Mouse (Mus musculus): ENCODE measurements at regions not wholly inside any gene's neighbourhood (a gene's known extent, or its start where the extent isn't known, plus 50 kb on each side); places are given as distances from the start of the nearest gene placed in this dataset.
A peak's percentile ranks its signal among the peaks of the same experiment; 100 is the strongest.

DNA sequence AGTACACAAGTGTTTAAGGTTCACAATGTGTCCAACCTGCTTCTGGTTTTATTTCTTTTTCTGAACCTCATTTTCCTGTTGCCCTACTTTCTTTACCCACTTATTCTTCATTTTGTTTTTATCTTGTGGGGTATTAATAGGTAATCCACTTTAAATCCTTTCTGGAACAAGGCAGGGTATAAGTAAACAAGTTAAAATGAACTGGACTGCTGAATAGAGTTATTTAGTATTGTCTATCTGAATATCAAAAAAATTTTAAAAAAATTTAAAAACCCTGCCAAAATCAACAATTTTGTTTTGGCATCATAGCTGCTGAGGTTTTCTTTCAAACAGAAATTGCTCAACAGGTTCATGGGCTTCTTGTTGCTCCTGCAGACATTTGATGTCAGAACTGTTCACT, 170.7 kb upstream of the Cited2 start:
- no peaks in the 10 kb centered on the region for H3K36me3 ChIP-seq (ENCODE audit: control insufficient read depth, insufficient read depth, low read length)
- no peaks in the 10 kb centered on the region for H3K27me3 ChIP-seq (replicated peaks; ENCODE audit: control insufficient read depth, insufficient read depth, low read length)
- H3K9ac ChIP-seq (ENCODE audit: low read depth, low read length) = no peak overlapping the region
- H3K27ac ChIP-seq (ENCODE audit: low read depth, low read length) = no peak overlapping the region
- no peaks in the 10 kb centered on the region for H3K9me3 ChIP-seq (ENCODE audit: control insufficient read depth, low read length)
- ATAC-seq = no peak
- H3K4me2 ChIP-seq (ENCODE audit: low read length) = no peak overlapping the region
- H3K4me3 ChIP-seq (ENCODE audit: low read length) = no peak overlapping the region
- no peaks in the 10 kb centered on the region for H3K4me1 ChIP-seq (ENCODE audit: control insufficient read depth, insufficient read depth, low read depth, low read length)

DNA sequence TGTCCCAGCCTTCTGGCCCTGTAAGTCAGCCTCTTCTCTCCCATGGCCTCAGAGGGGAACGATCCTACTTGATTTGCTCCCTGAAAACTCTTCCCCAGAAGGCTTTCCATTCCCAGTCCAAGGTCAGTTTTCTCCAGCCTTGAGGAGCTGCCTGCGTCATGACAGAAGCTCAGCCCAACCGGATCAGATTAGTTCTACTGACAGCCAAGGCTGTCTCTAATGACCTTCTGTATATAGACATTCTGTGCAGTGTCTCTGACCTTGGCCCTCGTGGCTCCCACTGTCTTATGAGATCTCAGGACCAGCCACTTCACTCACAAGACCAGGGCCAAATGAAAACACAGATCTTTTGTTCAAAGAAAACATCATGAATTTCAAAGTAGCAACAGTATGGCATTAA, 166.6 kb upstream of the Cited2 start:
- Histone ChIP-seq H3K4me3 (ENCODE audit: low read length) (no peak overlapping the region), H3K9me3 (ENCODE audit: control insufficient read depth, low read length) (no peaks in the 10 kb centered on the region), H3K27me3 (replicated peaks; ENCODE audit: control insufficient read depth, insufficient read depth, low read length) (no peaks in the 10 kb centered on the region), H3K27ac (ENCODE audit: low read depth, low read length) (no peak overlapping the region), H3K36me3 (ENCODE audit: control insufficient read depth, insufficient read depth, low read length) (no peaks in the 10 kb centered on the region), H3K4me2 (ENCODE audit: low read length) (no peak overlapping the region), H3K4me1 (ENCODE audit: control insufficient read depth, insufficient read depth, low read depth, low read length) (no peaks in the 10 kb centered on the region; the same call in 1 of the 2 replicates), H3K9ac (ENCODE audit: low read depth, low read length) (no peak overlapping the region)
- ATAC-seq = peak; percentile 37; the same call in 1 of the 2 replicates
- WGBS = 71% methylated on average over 4 of the region's 4 CpGs

DNA sequence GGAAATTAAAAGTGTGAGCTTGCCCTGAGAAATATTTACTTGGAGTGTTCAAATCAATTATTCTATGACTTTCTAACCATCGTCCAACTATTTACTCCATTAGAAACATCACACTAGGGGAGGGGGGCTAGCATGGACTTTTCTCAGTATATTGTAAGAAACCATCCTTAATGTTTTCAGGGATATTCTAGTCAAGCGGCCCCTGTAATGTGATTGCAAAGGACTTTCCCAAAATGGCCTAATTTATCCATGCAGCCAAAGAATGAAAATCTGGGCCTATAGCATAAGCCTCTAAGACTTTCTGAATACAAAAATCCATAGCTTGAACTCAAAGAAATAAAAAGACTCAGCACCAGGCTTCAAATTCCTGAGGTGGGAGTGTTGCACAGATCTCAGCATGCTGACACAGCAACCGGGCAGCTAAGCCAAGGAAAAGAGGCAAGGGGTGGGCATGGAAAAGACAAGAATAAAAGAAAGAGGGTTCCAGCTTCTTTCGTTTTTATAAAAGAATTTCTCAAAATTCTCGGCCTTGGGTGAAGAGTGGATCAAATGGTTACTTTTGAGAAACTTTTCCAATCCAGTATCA, 163.6 kb upstream of the Cited2 start:
- no peak for ATAC-seq
- H3K36me3 ChIP-seq (ENCODE audit: control insufficient read depth, insufficient read depth, low read length) = no peaks in the 10 kb centered on the region
- no peak overlapping the region for H3K9ac ChIP-seq (ENCODE audit: low read depth, low read length)
- H3K9me3 ChIP-seq (ENCODE audit: control insufficient read depth, low read length) = no peaks in the 10 kb centered on the region
- no peaks in the 10 kb centered on the region for H3K27me3 ChIP-seq (replicated peaks; ENCODE audit: control insufficient read depth, insufficient read depth, low read length)
- WGBS = 47% methylated on average over 5 of the region's 5 CpGs
- H3K4me1 ChIP-seq (ENCODE audit: control insufficient read depth, insufficient read depth, low read depth, low read length) = no peaks in the 10 kb centered on the region; the same call in 1 of the 2 replicates
- H3K4me2 ChIP-seq (ENCODE audit: low read length) = no peak overlapping the region
- H3K27ac ChIP-seq (ENCODE audit: low read depth, low read length) = no peak overlapping the region
- H3K4me3 ChIP-seq (ENCODE audit: low read length) = no peak overlapping the region

DNA sequence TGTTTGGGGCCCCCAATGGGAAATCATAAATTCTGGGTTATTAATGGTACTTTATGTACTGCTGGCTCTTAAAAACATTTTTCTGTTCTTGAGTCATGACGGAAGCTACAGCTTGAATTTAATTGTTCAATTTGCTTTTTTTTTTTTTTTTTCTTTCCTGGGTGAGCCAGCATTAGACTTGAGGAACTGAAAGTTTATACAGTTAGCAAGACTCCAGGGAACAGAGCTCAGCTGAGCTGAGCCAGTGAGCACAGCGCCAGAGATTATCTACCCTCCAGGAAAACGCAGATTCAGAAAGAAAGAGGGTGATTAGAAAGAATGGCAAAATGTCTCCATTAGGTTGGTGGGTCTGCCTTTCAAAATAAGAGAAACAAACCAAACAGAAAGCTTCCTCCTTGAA, 163.0 kb upstream of the Cited2 start:
- H3K4me3 ChIP-seq (ENCODE audit: low read length) = no peak overlapping the region
- H3K27ac ChIP-seq (ENCODE audit: low read depth, low read length) = no peak overlapping the region
- H3K9me3 ChIP-seq (ENCODE audit: control insufficient read depth, low read length) = no peaks in the 10 kb centered on the region
- no peak overlapping the region for H3K4me2 ChIP-seq (ENCODE audit: low read length)
- ATAC-seq = no peak
- no peaks in the 10 kb centered on the region for H3K27me3 ChIP-seq (replicated peaks; ENCODE audit: control insufficient read depth, insufficient read depth, low read length)
- 32% methylated on average over 3 of the region's 3 CpGs for WGBS
- H3K4me1 ChIP-seq (ENCODE audit: control insufficient read depth, insufficient read depth, low read depth, low read length) = no peaks in the 10 kb centered on the region; the same call in 1 of the 2 replicates
- H3K9ac ChIP-seq (ENCODE audit: low read depth, low read length) = no peak overlapping the region
- H3K36me3 ChIP-seq (ENCODE audit: control insufficient read depth, insufficient read depth, low read length) = no peaks in the 10 kb centered on the region

DNA sequence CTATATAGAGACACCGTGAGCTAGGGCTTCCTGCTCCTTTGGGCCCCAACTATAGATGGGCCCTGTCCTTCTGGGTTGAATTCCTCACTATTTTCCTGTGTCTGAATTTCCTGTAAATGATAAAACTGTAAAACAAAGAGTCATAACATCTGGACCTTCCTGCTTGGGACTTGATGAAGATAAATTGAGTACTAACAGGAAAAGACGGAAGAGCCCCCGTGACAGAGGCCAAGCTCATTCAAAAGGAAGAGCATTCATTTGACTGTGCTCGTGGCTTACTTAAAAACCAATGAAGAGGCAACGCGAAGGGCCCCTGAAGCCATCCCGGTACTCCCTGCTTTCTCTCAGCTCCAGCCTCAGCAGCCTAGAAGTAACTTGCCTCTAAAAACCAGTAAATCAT, 161.6 kb upstream of the Cited2 start:
- 66% methylated on average over 7 of the region's 7 CpGs for WGBS
- Histone ChIP-seq H3K9me3 (ENCODE audit: control insufficient read depth, low read length) (no peaks in the 10 kb centered on the region), H3K4me3 (ENCODE audit: low read length) (no peak overlapping the region), H3K27ac (ENCODE audit: low read depth, low read length) (no peak overlapping the region), H3K36me3 (ENCODE audit: control insufficient read depth, insufficient read depth, low read length) (no peaks in the 10 kb centered on the region), H3K4me2 (ENCODE audit: low read length) (no peak overlapping the region), H3K9ac (ENCODE audit: low read depth, low read length) (no peak overlapping the region), H3K4me1 (ENCODE audit: control insufficient read depth, insufficient read depth, low read depth, low read length) (no peaks in the 10 kb centered on the region; the same call in 1 of the 2 replicates), H3K27me3 (replicated peaks; ENCODE audit: control insufficient read depth, insufficient read depth, low read length) (no peaks in the 10 kb centered on the region)
- ATAC-seq = no peak

DNA sequence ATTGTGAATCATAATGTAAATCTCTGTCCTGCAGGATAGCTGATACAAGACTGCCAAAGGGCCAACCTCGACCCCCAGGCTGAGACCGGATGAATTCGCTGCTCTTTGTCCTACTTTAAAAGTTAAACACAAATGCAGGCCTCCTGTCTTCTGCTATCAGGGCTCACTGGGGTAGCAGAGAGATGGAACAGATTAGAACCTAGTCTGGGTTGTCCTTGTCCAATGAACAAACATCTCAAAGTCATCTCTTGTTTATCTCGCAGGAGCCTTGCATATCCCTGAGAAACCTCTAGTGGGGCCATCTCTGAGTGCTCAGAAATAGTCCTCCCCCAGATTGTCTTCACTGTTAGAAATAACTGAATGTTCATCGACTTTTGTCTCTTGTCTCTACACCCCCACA, 161.0 kb upstream of the Cited2 start:
- Histone ChIP-seq H3K4me2 (ENCODE audit: low read length) (no peak overlapping the region), H3K9ac (ENCODE audit: low read depth, low read length) (no peak overlapping the region), H3K27me3 (replicated peaks; ENCODE audit: control insufficient read depth, insufficient read depth, low read length) (no peaks in the 10 kb centered on the region), H3K27ac (ENCODE audit: low read depth, low read length) (no peak overlapping the region), H3K9me3 (ENCODE audit: control insufficient read depth, low read length) (no peaks in the 10 kb centered on the region), H3K4me1 (ENCODE audit: control insufficient read depth, insufficient read depth, low read depth, low read length) (no peaks in the 10 kb centered on the region; the same call in 1 of the 2 replicates), H3K4me3 (ENCODE audit: low read length) (no peak overlapping the region), H3K36me3 (ENCODE audit: control insufficient read depth, insufficient read depth, low read length) (no peaks in the 10 kb centered on the region)
- WGBS = 86% methylated on average over 5 of the region's 5 CpGs
- ATAC-seq = no peak

DNA sequence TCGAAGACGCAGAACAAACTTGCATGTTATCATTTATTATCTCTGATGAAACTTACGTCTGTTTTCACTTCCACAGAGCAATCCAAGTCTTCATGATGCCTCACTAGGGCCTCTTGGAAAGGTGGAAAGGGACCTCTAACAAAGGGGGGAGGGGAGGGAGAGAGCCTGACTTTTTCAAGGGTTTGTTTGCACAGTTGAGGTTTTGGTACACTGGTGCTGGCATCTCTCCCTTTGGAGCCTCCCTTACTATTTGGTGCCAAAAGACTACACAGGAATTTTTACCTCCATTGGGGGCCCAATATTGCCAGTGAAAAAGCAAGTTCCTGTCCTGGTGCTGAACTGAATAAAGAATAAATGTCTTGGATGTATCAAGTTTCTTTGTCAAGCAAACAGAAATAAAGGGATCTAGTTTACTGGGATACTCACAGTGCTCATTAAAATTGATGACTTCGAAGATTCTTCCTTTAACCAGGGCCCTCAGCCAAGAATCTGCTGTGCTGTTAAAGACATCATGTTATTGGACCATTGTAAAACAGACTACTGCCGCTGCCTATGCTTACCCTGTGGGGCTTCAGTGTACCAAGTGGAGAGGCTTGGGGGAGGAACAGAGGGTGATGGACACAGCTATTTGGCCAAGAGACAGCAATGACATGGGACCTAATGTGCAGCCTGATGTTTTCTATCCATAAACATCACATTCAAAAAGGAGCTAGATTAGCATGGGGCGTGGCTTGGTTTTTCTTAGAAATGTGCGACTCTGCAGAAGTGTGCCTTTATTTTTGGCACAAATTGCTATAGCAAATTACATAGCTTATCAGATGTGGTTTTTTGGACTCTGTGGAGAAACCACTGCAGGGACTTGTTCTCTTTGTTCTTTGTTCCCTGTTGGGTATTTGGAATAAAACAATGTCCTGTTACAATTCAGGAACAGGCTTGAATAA, 160.3 kb upstream of the Cited2 start:
- Histone ChIP-seq H3K27me3 (replicated peaks; ENCODE audit: control insufficient read depth, insufficient read depth, low read length) (no peaks in the 10 kb centered on the region), H3K4me3 (ENCODE audit: low read length) (no peak overlapping the region), H3K27ac (ENCODE audit: low read depth, low read length) (no peak overlapping the region), H3K9ac (ENCODE audit: low read depth, low read length) (no peak overlapping the region), H3K4me1 (ENCODE audit: control insufficient read depth, insufficient read depth, low read depth, low read length) (no peaks in the 10 kb centered on the region; the same call in 1 of the 2 replicates), H3K36me3 (ENCODE audit: control insufficient read depth, insufficient read depth, low read length) (no peaks in the 10 kb centered on the region), H3K9me3 (ENCODE audit: control insufficient read depth, low read length) (no peaks in the 10 kb centered on the region), H3K4me2 (ENCODE audit: low read length) (no peak overlapping the region)
- 58% methylated on average over 7 of the region's 7 CpGs for WGBS
- ATAC-seq = peak; percentile 80

DNA sequence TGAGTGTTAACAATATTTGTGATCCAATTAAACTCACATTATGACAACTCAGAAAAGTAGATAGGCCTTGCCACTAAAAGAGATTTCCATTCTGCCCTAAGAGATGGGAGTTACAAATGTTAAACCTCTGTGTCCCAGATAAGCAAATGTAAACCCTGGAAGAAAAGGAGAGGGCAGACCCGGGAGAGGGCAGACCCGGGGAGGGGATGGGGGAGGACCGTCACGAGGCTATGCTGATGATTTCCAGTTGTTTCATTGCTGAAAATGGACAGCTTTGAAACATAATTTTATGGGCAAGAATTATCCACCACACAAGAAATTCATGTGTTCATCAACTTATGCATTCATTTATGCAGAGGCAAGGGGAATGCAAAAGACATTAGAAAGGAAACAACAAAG, 159.7 kb upstream of the Cited2 start:
- no peak for ATAC-seq
- Histone ChIP-seq H3K9ac (ENCODE audit: low read depth, low read length) (no peak overlapping the region), H3K4me1 (ENCODE audit: control insufficient read depth, insufficient read depth, low read depth, low read length) (no peaks in the 10 kb centered on the region; the same call in 1 of the 2 replicates), H3K9me3 (ENCODE audit: control insufficient read depth, low read length) (no peaks in the 10 kb centered on the region), H3K36me3 (ENCODE audit: control insufficient read depth, insufficient read depth, low read length) (no peaks in the 10 kb centered on the region), H3K27me3 (replicated peaks; ENCODE audit: control insufficient read depth, insufficient read depth, low read length) (no peaks in the 10 kb centered on the region), H3K27ac (ENCODE audit: low read depth, low read length) (no peak overlapping the region), H3K4me2 (ENCODE audit: low read length) (no peak overlapping the region), H3K4me3 (ENCODE audit: low read length) (no peak overlapping the region)
- 59% methylated on average over 4 of the region's 4 CpGs for WGBS

DNA sequence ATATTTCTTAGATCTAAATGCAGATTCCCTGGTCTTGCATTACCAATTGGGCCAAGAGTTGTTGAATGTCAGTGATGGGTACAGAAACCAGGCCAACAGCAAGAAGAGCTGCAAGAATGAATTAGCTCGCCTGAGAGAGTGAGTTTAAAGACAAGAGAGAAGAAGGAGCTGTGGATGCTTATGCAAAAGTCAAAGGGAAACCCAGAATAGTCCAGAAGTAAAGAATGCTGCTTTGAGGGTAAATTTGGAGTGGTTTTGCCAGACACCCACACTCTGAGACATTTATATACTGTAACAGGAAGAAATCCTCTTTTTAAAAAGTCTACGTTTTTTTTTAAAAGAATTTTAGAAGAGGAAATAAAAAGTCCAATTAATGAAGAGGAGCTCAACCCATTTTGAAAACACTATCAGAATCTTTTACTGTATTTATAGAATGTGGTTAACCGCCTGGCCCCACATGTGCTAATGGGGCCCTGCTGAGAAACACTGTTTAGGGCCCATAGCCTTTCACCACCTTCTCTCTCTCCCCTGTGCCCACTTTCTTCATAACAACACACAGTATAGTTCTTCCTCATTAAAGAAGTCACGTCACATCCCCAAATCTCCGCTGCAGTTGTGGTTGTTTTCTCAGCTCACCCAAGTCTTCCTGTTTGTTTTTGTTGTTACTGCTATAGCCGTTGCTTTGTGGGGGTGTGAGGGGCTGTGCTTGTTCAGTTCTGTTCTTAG, 158.0 kb upstream of the Cited2 start:
- WGBS = 68% methylated on average over 6 of the region's 6 CpGs
- no peak overlapping the region for H3K9ac ChIP-seq (ENCODE audit: low read depth, low read length)
- no peak overlapping the region for H3K4me3 ChIP-seq (ENCODE audit: low read length)
- H3K9me3 ChIP-seq (ENCODE audit: control insufficient read depth, low read length) = no peaks in the 10 kb centered on the region
- no peak overlapping the region for H3K27ac ChIP-seq (ENCODE audit: low read depth, low read length)
- no peaks in the 10 kb centered on the region for H3K36me3 ChIP-seq (ENCODE audit: control insufficient read depth, insufficient read depth, low read length)
- H3K27me3 ChIP-seq (replicated peaks; ENCODE audit: control insufficient read depth, insufficient read depth, low read length) = no peaks in the 10 kb centered on the region
- ATAC-seq = no peak
- no peaks in the 10 kb centered on the region; the same call in 1 of the 2 replicates for H3K4me1 ChIP-seq (ENCODE audit: control insufficient read depth, insufficient read depth, low read depth, low read length)
- H3K4me2 ChIP-seq (ENCODE audit: low read length) = no peak overlapping the region

Data from hindbrain, embryonic 16.5 days (tissue).